Mouse (Mus musculus) embryo, embryonic 10.5 days (tissue): Measurements from ENCODE around the gene Kbtbd4.

ENCODE experiments used
- DNase-seq: peaks from one replicate; pipeline ENCODE4 v3.0.0-alpha.2; 2015; ENCODE audit warnings: low spot score

Kbtbd4 gene

DNA sequence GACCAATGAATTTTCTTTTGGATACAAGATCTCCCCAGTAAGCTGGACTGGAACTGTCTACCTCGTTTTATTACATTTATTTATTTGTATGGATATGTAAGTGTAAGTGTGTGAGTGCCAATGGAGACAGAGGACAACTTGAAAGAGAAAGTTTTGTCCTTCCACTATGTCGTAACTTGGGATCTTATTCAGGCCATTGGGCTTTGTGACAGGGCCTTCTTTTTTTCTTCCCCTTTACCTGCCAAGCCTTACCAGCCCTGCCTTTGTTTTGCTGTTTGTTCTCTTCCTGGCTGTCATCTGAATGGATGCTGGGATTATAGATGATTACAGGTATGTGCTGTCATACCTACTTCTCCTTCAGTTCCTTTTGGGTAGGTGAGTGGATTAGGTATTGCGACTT lies 54.3 kb downstream of the Kbtbd4 start:
- DNase-seq: no peak

DNA sequence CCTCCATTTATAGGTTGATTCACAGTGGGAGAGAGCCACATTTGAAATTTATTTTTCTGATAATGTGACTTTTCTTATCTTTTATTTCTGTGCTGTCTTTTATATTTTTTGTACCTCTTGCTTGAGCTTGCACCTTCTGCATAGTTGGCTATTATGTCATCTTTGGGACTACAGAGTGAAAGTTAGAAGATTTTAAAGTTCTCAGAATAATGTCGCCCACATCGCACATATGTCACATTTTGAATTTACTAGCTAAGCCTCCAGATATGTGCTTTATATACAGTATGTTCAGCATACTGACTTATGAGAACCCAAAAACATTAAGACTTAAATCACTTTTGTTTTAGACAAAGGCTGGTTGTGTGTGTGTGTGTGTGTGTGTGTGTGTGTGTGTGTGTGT lies 55.5 kb downstream of the Kbtbd4 start:
- no peak for DNase-seq
